Mouse (Mus musculus): ENCODE measurements around the gene Fkbpl.

- TF ChIP-seq CTCF (IDR thresholded peaks at IDR 0.05; ENCODE audit: low read depth, low read length) = no peak
- no peak for TF ChIP-seq GATA1 (IDR thresholded peaks at IDR 0.05; ENCODE audit: borderline replicate concordance, low read length)
These were observed 39.0 kb upstream of the Fkbpl start for GRCm38 (mm10) chr17:34605609-34606008.
